Mouse (Mus musculus): ENCODE data around the gene Aars2.

DNA sequence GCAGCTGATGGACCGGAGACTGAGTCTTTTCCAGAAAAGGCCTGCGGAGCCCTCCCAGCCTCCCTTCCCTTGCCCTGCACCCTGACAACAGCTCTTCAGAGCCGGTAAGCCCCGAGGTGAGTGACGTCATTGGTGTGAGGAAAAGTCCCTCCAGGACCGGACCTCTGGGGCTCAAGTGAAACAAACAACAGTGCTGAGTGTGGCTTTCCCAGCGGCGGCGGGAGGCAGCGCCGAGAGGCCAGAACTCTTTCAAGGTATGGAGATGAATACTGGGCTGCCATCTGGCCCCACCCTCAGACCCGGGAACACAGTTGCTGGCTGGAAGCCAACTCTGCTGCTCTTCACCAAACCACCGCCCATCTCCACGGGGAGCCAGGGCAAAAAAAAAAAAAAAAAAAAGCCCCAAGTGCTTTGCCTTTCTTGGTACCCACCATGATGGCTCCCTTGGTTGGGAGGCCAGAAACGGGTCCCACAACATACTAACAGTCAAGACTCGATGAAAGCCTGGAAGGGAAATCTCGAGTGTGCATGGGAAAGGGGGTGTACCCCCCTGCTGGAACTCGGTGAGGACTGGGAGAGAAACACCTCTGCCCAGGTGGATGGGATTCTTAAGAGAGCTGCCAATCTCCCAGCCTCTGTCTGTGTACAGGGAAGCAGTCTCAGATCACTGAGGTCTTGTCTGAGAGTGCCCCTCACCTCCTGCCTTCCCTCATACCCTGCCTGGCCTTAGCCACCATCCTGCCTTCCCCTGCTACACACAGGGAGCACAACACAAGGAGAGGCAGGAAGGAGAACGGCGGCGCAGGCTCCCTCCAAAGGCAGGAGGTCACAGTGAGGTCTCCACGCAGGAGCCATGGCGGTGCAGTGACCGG lies 37.6 kb downstream of the Aars2 start:
- TF ChIP-seq CTCF (IDR thresholded peaks at IDR 0.05) (no peak), EP300 (IDR thresholded peaks at IDR 0.05) (no peak)
